Comparison of ENCODE assay signal across 21 mouse cellular contexts in the genomic region with DNA sequence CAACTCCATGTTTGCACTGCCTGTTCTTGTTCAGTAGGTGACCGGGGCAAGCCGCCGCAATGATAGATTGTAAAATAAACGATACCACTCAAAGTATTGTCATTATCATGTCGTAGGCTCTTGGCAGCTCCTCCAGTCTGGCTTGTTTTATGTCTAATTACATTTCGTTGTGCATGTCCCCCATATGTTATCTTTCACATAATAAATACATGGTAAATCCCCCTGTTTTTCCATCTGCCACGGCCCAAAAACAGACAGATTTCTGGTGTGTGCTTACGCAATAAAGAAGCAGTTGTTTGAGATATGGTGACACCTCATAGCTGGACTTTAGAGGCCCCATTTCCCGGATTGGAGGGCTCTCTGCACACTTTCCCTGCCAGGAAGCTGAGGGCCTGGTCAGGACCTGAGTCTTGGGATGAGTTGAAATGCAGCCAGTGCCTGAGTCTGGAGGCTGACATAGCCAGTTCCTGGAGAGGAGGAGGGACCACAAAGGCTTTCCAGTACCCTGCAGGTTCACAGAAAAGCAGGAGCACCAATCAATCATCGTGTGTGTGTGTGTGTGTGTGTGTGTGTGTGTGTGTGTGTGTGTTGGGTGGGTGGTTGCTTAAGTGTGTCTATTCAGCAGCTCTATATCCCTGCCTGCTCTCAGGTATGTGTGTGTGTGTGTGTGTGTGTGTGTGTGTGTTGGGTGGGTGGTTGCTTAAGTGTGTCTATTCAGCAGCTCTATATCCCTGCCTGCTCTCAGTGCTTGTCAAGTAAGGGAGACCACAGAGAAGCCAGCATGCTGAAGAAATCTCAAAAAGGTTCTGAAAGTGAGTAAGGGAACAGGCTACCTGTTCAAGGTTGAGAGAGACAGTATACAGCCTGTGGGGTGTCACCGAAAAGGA. TPM values are rescaled to one million over a fixed set of nuclear protein-coding genes. Genes with fewer than 3 reads are reported as not detected.
DNase-seq lines count a peak whose midpoint lies in the region; ATAC-seq and TF ChIP-seq lines count a peak whose summit lies in the region.
"Had no signal": no experiment of that assay in that cellular context is flagged by ENCODE, and none has a peak within 500 bp of the region (broad histone marks: within the 10 kb centered on the region; RNA-seq: fewer than 3 reads in every experiment).

No protein-coding gene starts in this region.

- 70% methylated on average over 11 of the region's 11 CpGs for WGBS in forebrain, embryonic 13.5 days
- 84% methylated on average over 11 of the region's 11 CpGs for WGBS in forebrain, embryonic 12.5 days
- WGBS in neural tube, embryonic 13.5 days = 64% methylated on average over 11 of the region's 11 CpGs
- 28% methylated on average over 11 of the region's 11 CpGs for WGBS in stomach, postnatal 0 days

- TF ChIP-seq EP300 in stomach, postnatal 0 days (optimal IDR thresholded peaks at IDR 0.05) = no peak

- no peak for DNase-seq in neural tube, embryonic 10.5 days (ENCODE audit: extremely low spot score, low spot score)
- DNase-seq in lung, postnatal 14 days = peak; percentile 46
- DNase-seq in stomach, postnatal 0 days (ENCODE audit: low spot score) = no peak
- no peak for DNase-seq in kidney, adult 9 months
- no peak for DNase-seq in frontal cortex, postnatal 14 days (ENCODE audit: low spot score in 2 of 2)
- DNase-seq: adrenal gland, postnatal 36 days; cerebellum, adult 9-11 months; heart, adult 11 months; heart, postnatal 36 days; kidney, adult 8-10 months; thymus, postnatal 25 days had no signal

- no peak overlapping the region for H3K9ac ChIP-seq in forebrain, embryonic 13.5 days
- no peak overlapping the region for H3K9ac ChIP-seq in forebrain, embryonic 12.5 days
- H3K9ac ChIP-seq in neural tube, embryonic 13.5 days = no peak overlapping the region
- H3K9ac ChIP-seq in stomach, postnatal 0 days (ENCODE audit: low read length) = no peak overlapping the region
- H3K9ac ChIP-seq: heart, embryonic 13.5 days; hindbrain, embryonic 15.5 days; limb, embryonic 12.5 days; liver, embryonic 15.5 days had no signal

- H3K4me2 ChIP-seq in forebrain, embryonic 13.5 days = no peak overlapping the region
- no peak overlapping the region for H3K4me2 ChIP-seq in forebrain, embryonic 12.5 days
- no peak overlapping the region for H3K4me2 ChIP-seq in neural tube, embryonic 13.5 days
- no peak overlapping the region for H3K4me2 ChIP-seq in stomach, postnatal 0 days (replicated peaks; ENCODE audit: low read depth)
- H3K4me2 ChIP-seq: heart, embryonic 13.5 days; hindbrain, embryonic 15.5 days; limb, embryonic 12.5 days; liver, embryonic 15.5 days had no signal

- no peak for ATAC-seq in forebrain, embryonic 13.5 days
- ATAC-seq in forebrain, embryonic 12.5 days (ENCODE audit: low FRiP score) = no peak
- ATAC-seq in neural tube, embryonic 13.5 days (ENCODE audit: low read depth) = peak; percentile 47; the same call in 1 of the 2 replicates
- peak; percentile 55 for ATAC-seq in stomach, postnatal 0 days (ENCODE audit: low FRiP score, low TSS enrichment)
- ATAC-seq: midbrain, embryonic 16.5 days had no signal

- no peaks in the 10 kb centered on the region; the same call in 1 of the 2 replicates for H3K4me1 ChIP-seq in forebrain, embryonic 13.5 days
- H3K4me1 ChIP-seq in forebrain, embryonic 12.5 days = no peaks in the 10 kb centered on the region
- no peaks in the 10 kb centered on the region for H3K4me1 ChIP-seq in neural tube, embryonic 13.5 days (replicated peaks)
- no peaks in the 10 kb centered on the region for H3K4me1 ChIP-seq in stomach, postnatal 0 days (replicated peaks; ENCODE audit: control insufficient read depth, insufficient read depth)
- H3K4me1 ChIP-seq: heart, embryonic 13.5 days; hindbrain, embryonic 15.5 days; limb, embryonic 12.5 days; liver, embryonic 15.5 days had no signal

- no peak for TF ChIP-seq CTCF in stomach, postnatal 0 days (IDR thresholded peaks at IDR 0.05; ENCODE audit: low read depth)

- no peak overlapping the region for H3K4me3 ChIP-seq in forebrain, embryonic 13.5 days
- no peak overlapping the region for H3K4me3 ChIP-seq in forebrain, embryonic 12.5 days (replicated peaks)
- no peak overlapping the region for H3K4me3 ChIP-seq in neural tube, embryonic 13.5 days
- H3K4me3 ChIP-seq in stomach, postnatal 0 days (ENCODE audit: low read depth, low read length) = no peak overlapping the region
- H3K4me3 ChIP-seq: erythroblast, embryonic 14.5 days; heart, embryonic 13.5 days; hindbrain, embryonic 15.5 days; limb, embryonic 12.5 days; liver, embryonic 15.5 days had no signal

- H3K27ac ChIP-seq in forebrain, embryonic 13.5 days = peak overlapping the region; percentile 40
- no peak overlapping the region for H3K27ac ChIP-seq in forebrain, embryonic 12.5 days
- H3K27ac ChIP-seq in neural tube, embryonic 13.5 days (replicated peaks) = 0 out of 2 replicates have a peak overlapping the region, but pooled peaks have one; percentile 33
- H3K27ac ChIP-seq in stomach, postnatal 0 days (replicated peaks) = 0 out of 2 replicates have a peak overlapping the region, but pooled peaks have one; percentile 18
- H3K27ac ChIP-seq: heart, embryonic 13.5 days; hindbrain, embryonic 15.5 days; limb, embryonic 12.5 days; liver, embryonic 15.5 days had no signal

- H3K27me3 ChIP-seq in forebrain, embryonic 13.5 days = 0 out of 2 replicates have a peak, but pooled peaks cover 5% of the 10 kb centered on the region
- no peaks in the 10 kb centered on the region for H3K27me3 ChIP-seq in forebrain, embryonic 12.5 days
- H3K27me3 ChIP-seq in neural tube, embryonic 13.5 days = no peaks in the 10 kb centered on the region
- H3K27me3 ChIP-seq in stomach, postnatal 0 days (ENCODE audit: control insufficient read depth, insufficient read depth, low read length) = no peaks in the 10 kb centered on the region
- H3K27me3 ChIP-seq: hindbrain, embryonic 15.5 days; limb, embryonic 12.5 days; liver, embryonic 15.5 days had no signal

- H3K9me3 ChIP-seq in forebrain, embryonic 13.5 days (replicated peaks) = peaks cover 16% of the 10 kb centered on the region; the same call in 1 of the 2 replicates
- no peaks in the 10 kb centered on the region; the same call in 1 of the 2 replicates for H3K9me3 ChIP-seq in forebrain, embryonic 12.5 days
- H3K9me3 ChIP-seq in neural tube, embryonic 13.5 days = 0 out of 2 replicates have a peak, but pooled peaks cover 7% of the 10 kb centered on the region
- no peaks in the 10 kb centered on the region for H3K9me3 ChIP-seq in stomach, postnatal 0 days (ENCODE audit: control insufficient read depth, low read length)
- H3K9me3 ChIP-seq: hindbrain, embryonic 15.5 days; liver, embryonic 15.5 days had no signal

- H3K36me3 ChIP-seq in forebrain, embryonic 13.5 days (ENCODE audit: poor library complexity, severe bottlenecking) = no peaks in the 10 kb centered on the region
- H3K36me3 ChIP-seq in forebrain, embryonic 12.5 days (replicated peaks) = no peaks in the 10 kb centered on the region
- no peaks in the 10 kb centered on the region for H3K36me3 ChIP-seq in neural tube, embryonic 13.5 days
- no peaks in the 10 kb centered on the region for H3K36me3 ChIP-seq in stomach, postnatal 0 days (ENCODE audit: control insufficient read depth, insufficient read depth, low read length)
- H3K36me3 ChIP-seq: heart, embryonic 13.5 days; hindbrain, embryonic 15.5 days; limb, embryonic 12.5 days; liver, embryonic 15.5 days had no signal

RNA-seq across cellular contexts. Expression of a gene that starts 56.4 kb away (rescaled TPM):
- 0.15 and 0.41 TPM in 2 replicates for polyA plus RNA-seq in forebrain, embryonic 13.5 days (2015; fragmentation: Nextera tagmentation; extraction: Ambion mirVana)
- polyA plus RNA-seq in forebrain, embryonic 12.5 days (2016; fragmentation: Nextera tagmentation; extraction: Ambion mirVana) = 0.65 and 0.67 TPM in 2 replicates
- polyA plus RNA-seq in neural tube, embryonic 13.5 days (2015; fragmentation: Nextera tagmentation; extraction: Ambion mirVana) = 2.7 TPM in 2 replicates
- 0.79 and 1.2 TPM in 2 replicates for polyA plus RNA-seq in stomach, postnatal 0 days (2015; fragmentation: Nextera tagmentation; extraction: Ambion mirVana)
- polyA plus RNA-seq: erythroblast, embryonic 14.5 days; heart, embryonic 13.5 days; hindbrain, embryonic 15.5 days; limb, embryonic 12.5 days; liver, embryonic 15.5 days; midbrain, embryonic 16.5 days; spleen, adult 2 months had no signal

Comparison
In these comparisons a context has a peak if more than half of its experiments do, and no peak if none do; other contexts are left out.
1. ATAC-seq: peak in neural tube, embryonic 13.5 days (single experiment) and stomach, postnatal 0 days (single experiment); none in forebrain, embryonic 13.5 days (single experiment) and forebrain, embryonic 12.5 days (single experiment).